Mouse (Mus musculus) myocyte (in vitro differentiated cells): Measurements from ENCODE around the gene Sparc.

ENCODE experiments used
- E2F4 ChIP-seq: IDR thresholded peaks from one replicate; pipeline ENCODE4 v1.6.1; 2011; ENCODE audit warnings: mild to moderate bottlenecking, control low read depth, moderate library complexity; ENCODE audit not compliant: insufficient read depth
- MAX ChIP-seq: IDR thresholded peaks from one replicate; pipeline ENCODE4 v1.6.1; 2011; ENCODE audit warnings: low read depth, mild to moderate bottlenecking, control low read depth
- MYOD1 ChIP-seq, 3 experiments: IDR thresholded peaks; one replicate each; pipeline ENCODE4 v1.6.1; 2011; ENCODE audit warnings: control low read depth in 2 of 3, low read depth in 2 of 3, mild to moderate bottlenecking in 2 of 3, moderate library complexity in 1 of 3; ENCODE audit not compliant: insufficient read length in 2 of 3, control insufficient read depth in 1 of 3
- POLR2A ChIP-seq: IDR thresholded peaks from one replicate; pipeline ENCODE4 v1.6.1; 2011; ENCODE audit warnings: low read depth, mild to moderate bottlenecking, control low read depth, moderate library complexity; ENCODE audit not compliant: insufficient read length
- POLR2AphosphoS2 ChIP-seq: IDR thresholded peaks from one replicate; pipeline ENCODE4 v1.6.1; 2011; ENCODE audit warnings: low read depth, control low read depth; ENCODE audit not compliant: insufficient read length

DNA sequence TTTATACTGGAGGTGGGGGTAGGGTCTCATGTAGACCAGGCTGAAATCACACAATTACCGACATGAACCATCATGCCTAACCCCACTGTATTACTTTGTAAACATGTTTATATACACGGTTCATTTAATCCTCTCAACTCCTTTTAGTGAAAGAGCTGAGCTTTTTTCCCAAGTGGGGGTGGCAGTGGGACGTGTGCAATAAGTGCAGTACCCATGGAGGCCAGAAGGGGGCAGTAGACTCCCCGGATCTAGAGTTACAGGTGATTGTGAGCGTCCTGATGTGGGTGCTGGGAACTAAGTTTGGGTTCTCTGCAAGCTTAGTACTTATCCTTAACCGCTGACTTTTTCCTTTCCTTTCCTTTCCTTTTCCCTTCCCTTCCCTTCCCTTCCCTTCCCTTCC lies 49.1 kb downstream of the Sparc start:
- TF ChIP-seq POLR2A (no peak), MYOD1 (IDR thresholded peaks at IDR 0.05; ENCODE audit: control insufficient read depth in 1 of 3, insufficient read length in 2 of 3, low read depth in 2 of 3) (no peak), MAX (no peak), POLR2AphosphoS2 (no peak), E2F4 (no peak)
